Mouse (Mus musculus): ENCODE data around the gene Ubl7. TPM values are rescaled to one million over a fixed set of nuclear protein-coding genes. Genes with fewer than 3 reads are reported as not detected.
A peak's percentile ranks its signal among the peaks of the same experiment; 100 is the strongest.

The Ubl7 gene
- polyA plus RNA-seq, 1 experiment from 2014 or later = 93.1 TPM

DNA sequence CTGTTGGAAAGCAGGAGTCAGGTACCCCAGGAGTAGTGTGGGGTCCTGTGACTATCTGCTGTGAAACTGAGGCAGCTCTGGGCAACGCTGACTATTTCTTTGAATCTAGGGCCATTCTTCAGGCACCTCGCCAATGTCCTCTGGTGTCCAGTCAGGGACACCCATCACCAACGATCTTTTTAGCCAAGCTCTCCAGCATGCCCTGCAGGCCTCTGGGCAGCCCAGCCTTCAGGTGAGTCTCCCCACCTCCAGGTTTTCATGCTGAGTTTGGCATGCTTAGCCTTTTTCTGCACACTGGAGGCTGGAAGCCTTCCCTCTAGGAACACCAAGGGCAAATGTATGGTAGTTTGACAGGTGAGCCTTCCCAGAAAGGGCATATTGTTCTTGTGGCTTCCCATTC lies 12.3 kb downstream of the Ubl7 start:
- 93% methylated on average over 3 of the region's 3 CpGs for WGBS
- peaks cover 27% of the 10 kb centered on the region for H3K36me3 ChIP-seq (ENCODE audit: control insufficient read depth, insufficient read depth, low read length)
- H3K27me3 ChIP-seq (ENCODE audit: control insufficient read depth, insufficient read depth, low read length) = no peaks in the 10 kb centered on the region
- no peak overlapping the region for H3K4me2 ChIP-seq (replicated peaks; ENCODE audit: low read depth)
- H3K27ac ChIP-seq (replicated peaks) = no peak overlapping the region
- H3K4me1 ChIP-seq (replicated peaks; ENCODE audit: control insufficient read depth, insufficient read depth) = no peaks in the 10 kb centered on the region
- DNase-seq (ENCODE audit: low spot score) (no peak), ATAC-seq (ENCODE audit: low FRiP score, low TSS enrichment) (no peak)
- TF ChIP-seq EP300 (optimal IDR thresholded peaks at IDR 0.05) = no peak
- no peak for TF ChIP-seq CTCF (IDR thresholded peaks at IDR 0.05; ENCODE audit: low read depth)
- no peak overlapping the region for H3K4me3 ChIP-seq (ENCODE audit: low read depth, low read length)
- no peaks in the 10 kb centered on the region for H3K9me3 ChIP-seq (ENCODE audit: control insufficient read depth, low read length)
- H3K9ac ChIP-seq (ENCODE audit: low read length) = no peak overlapping the region

DNA sequence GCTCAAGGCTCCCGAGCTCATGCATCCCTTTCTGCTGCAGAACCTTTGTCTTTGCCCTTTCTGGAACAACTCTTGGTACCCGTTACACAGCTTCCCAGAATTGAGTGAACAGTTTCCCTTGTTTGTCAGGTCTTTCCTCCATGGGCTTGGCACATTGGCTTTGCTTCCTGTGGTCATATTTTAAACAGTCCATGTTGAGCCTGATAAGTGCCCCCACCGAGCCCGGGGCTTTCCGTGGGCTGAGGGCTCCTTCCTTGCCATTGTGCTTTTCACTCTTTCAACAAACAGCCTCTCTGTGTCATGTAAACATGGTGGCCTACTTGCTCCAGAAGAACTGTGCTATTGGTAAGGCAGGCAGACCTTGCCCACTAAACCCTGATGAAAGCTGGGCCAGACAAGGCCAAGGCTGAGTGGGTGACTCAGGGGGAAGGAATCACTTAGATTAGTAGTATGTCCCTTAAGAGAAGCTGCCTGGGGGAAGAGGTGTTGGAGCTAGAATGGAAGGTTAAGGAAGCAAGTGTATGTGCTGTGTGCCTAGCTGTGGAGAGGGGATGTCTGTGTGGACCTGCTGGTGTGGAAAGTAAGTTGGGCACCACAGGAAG lies 20.5 kb downstream of the Ubl7 start:
- Histone ChIP-seq H3K27me3 (ENCODE audit: control insufficient read depth, insufficient read depth, low read length) (no peaks in the 10 kb centered on the region), H3K36me3 (ENCODE audit: control insufficient read depth, insufficient read depth, low read length) (peaks cover 5% of the 10 kb centered on the region; the same call in 1 of the 2 replicates), H3K4me1 (replicated peaks; ENCODE audit: control insufficient read depth, insufficient read depth) (no peaks in the 10 kb centered on the region), H3K9ac (ENCODE audit: low read length) (no peak overlapping the region), H3K9me3 (ENCODE audit: control insufficient read depth, low read length) (no peaks in the 10 kb centered on the region), H3K4me2 (replicated peaks; ENCODE audit: low read depth) (no peak overlapping the region), H3K27ac (replicated peaks) (no peak overlapping the region), H3K4me3 (ENCODE audit: low read depth, low read length) (no peak overlapping the region)
- no peak; the same call in 1 of the 2 replicates for ATAC-seq (ENCODE audit: low FRiP score, low TSS enrichment)
- no peak for DNase-seq (ENCODE audit: low spot score)
- WGBS = 70% methylated on average over 5 of the region's 5 CpGs
- TF ChIP-seq CTCF (IDR thresholded peaks at IDR 0.05; ENCODE audit: low read depth) (no peak), EP300 (optimal IDR thresholded peaks at IDR 0.05) (no peak)

DNA sequence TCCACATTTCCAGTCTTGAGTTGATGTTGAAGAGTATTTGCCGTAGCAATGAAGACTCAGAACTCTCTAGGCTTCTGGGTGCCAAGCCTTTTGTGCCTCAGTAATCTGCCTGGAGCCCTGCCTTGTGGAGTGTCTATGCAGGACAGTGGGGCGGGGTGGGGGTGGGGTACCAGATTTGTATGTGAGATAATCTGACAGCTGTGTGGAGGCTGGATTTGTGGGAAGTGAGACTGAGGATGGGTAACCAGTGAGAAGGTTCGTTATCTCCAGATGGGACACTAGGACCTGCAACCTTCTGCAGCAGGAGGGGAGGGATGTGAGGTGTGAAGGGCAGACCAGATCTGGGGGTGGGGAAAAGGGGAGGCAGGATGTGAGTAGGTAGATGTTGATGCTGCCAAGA lies 21.5 kb downstream of the Ubl7 start:
- Histone ChIP-seq H3K9me3 (ENCODE audit: control insufficient read depth, low read length) (no peaks in the 10 kb centered on the region), H3K27me3 (ENCODE audit: control insufficient read depth, insufficient read depth, low read length) (no peaks in the 10 kb centered on the region), H3K4me1 (replicated peaks; ENCODE audit: control insufficient read depth, insufficient read depth) (no peaks in the 10 kb centered on the region), H3K4me3 (ENCODE audit: low read depth, low read length) (no peak overlapping the region), H3K4me2 (replicated peaks; ENCODE audit: low read depth) (no peak overlapping the region), H3K9ac (ENCODE audit: low read length) (no peak overlapping the region), H3K27ac (replicated peaks) (no peak overlapping the region), H3K36me3 (ENCODE audit: control insufficient read depth, insufficient read depth, low read length) (no peaks in the 10 kb centered on the region)
- 63% methylated on average over 3 of the region's 3 CpGs for WGBS
- DNase-seq (ENCODE audit: low spot score) (no peak), ATAC-seq (ENCODE audit: low FRiP score, low TSS enrichment) (no peak)
- no peak for TF ChIP-seq EP300 (optimal IDR thresholded peaks at IDR 0.05)
- TF ChIP-seq CTCF (IDR thresholded peaks at IDR 0.05; ENCODE audit: low read depth) = no peak

DNA sequence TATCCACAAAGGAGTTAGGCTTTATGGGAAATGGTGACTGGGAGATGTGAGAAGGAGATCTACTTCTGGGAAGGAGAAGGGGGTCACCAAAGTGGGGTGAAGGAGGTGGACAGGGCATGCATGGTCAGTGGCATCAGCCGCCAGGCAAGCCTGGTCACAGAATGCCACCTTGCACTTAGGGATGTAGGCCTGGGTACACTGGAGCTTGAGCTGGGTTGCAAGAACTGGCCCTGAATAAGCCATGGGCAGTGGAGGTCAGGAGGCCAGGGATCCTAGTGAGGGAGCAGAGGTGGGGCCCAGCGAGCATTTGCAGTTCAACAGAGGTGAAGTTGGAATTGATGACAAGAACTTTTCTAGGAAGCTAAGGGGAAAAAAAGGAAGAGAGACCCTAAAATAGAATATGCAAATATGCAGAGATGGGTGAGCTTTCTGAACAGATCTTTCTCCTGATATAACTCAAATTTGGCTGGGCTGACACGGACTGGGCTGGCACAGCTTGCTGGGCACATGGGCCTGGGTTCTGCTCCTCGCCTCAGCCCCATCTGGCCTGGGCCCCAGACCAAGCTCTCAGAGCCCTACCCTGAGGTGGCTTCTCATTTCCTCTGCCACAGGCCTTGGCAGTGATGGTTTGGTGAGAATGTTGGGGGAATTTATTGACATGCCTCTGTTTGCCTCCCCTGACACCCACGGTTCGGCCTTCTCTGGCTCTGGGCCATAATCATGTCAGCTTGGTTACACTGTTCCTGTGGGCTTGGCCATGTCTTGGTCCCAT lies 22.2 kb downstream of the Ubl7 start:
- H3K4me2 ChIP-seq (replicated peaks; ENCODE audit: low read depth) = no peak overlapping the region
- no peaks in the 10 kb centered on the region for H3K36me3 ChIP-seq (ENCODE audit: control insufficient read depth, insufficient read depth, low read length)
- H3K4me3 ChIP-seq (ENCODE audit: low read depth, low read length) = no peak overlapping the region
- TF ChIP-seq CTCF (IDR thresholded peaks at IDR 0.05; ENCODE audit: low read depth) (no peak), EP300 (optimal IDR thresholded peaks at IDR 0.05) (no peak)
- no peak for ATAC-seq (ENCODE audit: low FRiP score, low TSS enrichment)
- H3K27ac ChIP-seq (replicated peaks) = no peak overlapping the region
- no peak overlapping the region for H3K9ac ChIP-seq (ENCODE audit: low read length)
- DNase-seq (ENCODE audit: low spot score) = no peak
- H3K27me3 ChIP-seq (ENCODE audit: control insufficient read depth, insufficient read depth, low read length) = no peaks in the 10 kb centered on the region
- WGBS = 72% methylated on average over 6 of the region's 6 CpGs
- H3K9me3 ChIP-seq (ENCODE audit: control insufficient read depth, low read length) = no peaks in the 10 kb centered on the region
- no peaks in the 10 kb centered on the region for H3K4me1 ChIP-seq (replicated peaks; ENCODE audit: control insufficient read depth, insufficient read depth)

DNA sequence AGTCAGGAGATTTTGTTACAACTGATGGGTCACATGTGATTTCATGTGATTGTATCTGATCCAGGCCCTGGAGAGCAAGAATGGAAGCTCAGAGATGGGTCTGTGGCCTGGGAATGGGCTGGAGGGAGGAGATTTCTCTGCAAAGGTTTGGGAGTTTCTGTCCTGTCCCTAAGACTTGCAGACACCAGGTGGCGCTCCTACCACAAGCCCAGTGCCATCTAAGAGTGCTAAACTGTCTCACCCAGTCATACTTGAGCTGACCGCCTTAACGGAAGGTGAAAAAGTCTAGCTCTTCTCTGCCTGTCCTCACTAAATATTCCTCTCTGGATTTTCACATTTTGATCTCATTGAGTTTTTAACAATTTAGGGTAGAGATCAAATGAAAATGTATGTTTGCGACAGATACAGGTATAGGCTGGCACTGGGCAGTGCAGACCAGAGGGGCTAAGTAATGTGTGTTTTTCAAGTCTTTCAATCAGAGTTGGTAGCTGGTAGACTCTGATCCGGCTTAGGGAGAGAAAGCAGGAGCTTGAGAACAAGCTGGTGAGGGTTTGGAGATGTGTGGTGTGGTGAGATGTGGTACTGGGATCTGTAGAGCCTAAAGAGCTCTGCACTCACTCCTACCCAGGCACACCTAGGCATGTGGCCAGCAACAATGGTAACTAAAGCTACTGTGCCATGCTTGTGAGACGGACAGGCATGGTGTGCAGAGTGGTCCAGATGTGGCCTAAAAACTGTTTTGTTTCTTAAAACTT lies 25.1 kb downstream of the Ubl7 start:
- ATAC-seq (ENCODE audit: low FRiP score, low TSS enrichment) = peak; percentile 73

More for the DNA sequence above, 25.1 kb downstream of the Ubl7 start:
- Histone ChIP-seq H3K9me3 (ENCODE audit: control insufficient read depth, low read length) (no peaks in the 10 kb centered on the region), H3K4me3 (ENCODE audit: low read depth, low read length) (no peak overlapping the region), H3K36me3 (ENCODE audit: control insufficient read depth, insufficient read depth, low read length) (no peaks in the 10 kb centered on the region), H3K9ac (ENCODE audit: low read length) (no peak overlapping the region), H3K4me1 (replicated peaks; ENCODE audit: control insufficient read depth, insufficient read depth) (no peaks in the 10 kb centered on the region; the same call in 1 of the 2 replicates), H3K27ac (replicated peaks) (no peak overlapping the region), H3K27me3 (ENCODE audit: control insufficient read depth, insufficient read depth, low read length) (0 out of 2 replicates have a peak, but pooled peaks cover 3% of the 10 kb centered on the region), H3K4me2 (replicated peaks; ENCODE audit: low read depth) (no peak overlapping the region)
- TF ChIP-seq CTCF (IDR thresholded peaks at IDR 0.05; ENCODE audit: low read depth) = peak; percentile 92
- TF ChIP-seq EP300 (optimal IDR thresholded peaks at IDR 0.05) = no peak
- WGBS = 28% methylated on average over 6 of the region's 6 CpGs
- peak; percentile 87 for DNase-seq (ENCODE audit: low spot score)
